Comparison of ENCODE assay signal across 24 mouse cellular contexts in genomic region chr4:59464661-59465060, GRCm38 (mm10). TPM values are rescaled to one million over a fixed set of nuclear protein-coding genes. Genes with fewer than 3 reads are reported as not detected.
A peak's percentile ranks its signal among the peaks of the same experiment; 100 is the strongest.
DNase-seq lines count a peak whose midpoint lies in the region; ATAC-seq and TF ChIP-seq lines count a peak whose summit lies in the region.
"Had no signal": no experiment of that assay in that cellular context is flagged by ENCODE, and none has a peak within 500 bp of the region (broad histone marks: within the 10 kb centered on the region; RNA-seq: fewer than 3 reads in every experiment).

No protein-coding gene starts in this region.

- H3K27me3 ChIP-seq in hindbrain, postnatal 0 days (ENCODE audit: insufficient read depth, low read length), result no peaks in the 10 kb centered on the region
- H3K27me3 ChIP-seq: embryonic facial prominence, embryonic 12.5 days; embryonic facial prominence, embryonic 15.5 days; heart, embryonic 13.5 days; hindbrain, embryonic 12.5 days; hindbrain, embryonic 15.5 days; intestine, embryonic 15.5 days had no signal

- no peak overlapping the region for H3K4me3 ChIP-seq in macrophage (ENCODE audit: inconsistent target)
- H3K4me3 ChIP-seq in hindbrain, postnatal 0 days (ENCODE audit: low read length), result no peak overlapping the region
- H3K4me3 ChIP-seq: embryonic facial prominence, embryonic 12.5 days; embryonic facial prominence, embryonic 15.5 days; gastrocnemius, adult 2 months; heart, embryonic 13.5 days; hindbrain, embryonic 12.5 days; hindbrain, embryonic 15.5 days; intestine, embryonic 15.5 days had no signal

- H3K9me3 ChIP-seq in hindbrain, postnatal 0 days (ENCODE audit: low read length), result no peaks in the 10 kb centered on the region
- H3K9me3 ChIP-seq: embryonic facial prominence, embryonic 12.5 days; embryonic facial prominence, embryonic 15.5 days; heart, embryonic 13.5 days; hindbrain, embryonic 12.5 days; hindbrain, embryonic 15.5 days; intestine, embryonic 15.5 days had no signal

- intact Hi-C loops in heart, postnatal 25 days (cut with DNase I), result no loop called here

- 80% methylated on average over 6 of the region's 6 CpGs for WGBS in macrophage (ENCODE audit: missing documents)
- WGBS in hindbrain, postnatal 0 days, result 81% methylated on average over 6 of the region's 6 CpGs

- H3K79me2 ChIP-seq in macrophage (ENCODE audit: inconsistent target), result no peaks in the 10 kb centered on the region

- H3K4me1 ChIP-seq in hindbrain, postnatal 0 days (ENCODE audit: insufficient read depth, low read length), result no peaks in the 10 kb centered on the region
- H3K4me1 ChIP-seq: embryonic facial prominence, embryonic 12.5 days; hindbrain, embryonic 12.5 days; hindbrain, embryonic 15.5 days had no signal

- no peak for ATAC-seq in hindbrain, postnatal 0 days
- ATAC-seq: activated CD4-positive, CD25-positive, alpha-beta regulatory T cell, adult 4 months; forebrain, embryonic 14.5 days; forebrain, postnatal 0 days; intestine, embryonic 15.5 days had no signal

- DNase-seq in heart, adult 11 months, result peak; percentile 68
- no peak for DNase-seq in heart, postnatal 25 days (ENCODE audit: low spot score)
- DNase-seq in thymus, postnatal 14 days, result peak; percentile 20
- DNase-seq in thymus, postnatal 4 days, result no peak
- no peak for DNase-seq in hindbrain, postnatal 0 days (ENCODE audit: low spot score)
- DNase-seq: adrenal gland, adult 8-10 months; adrenal gland, postnatal 25 days; cerebellum, adult 18-20 months; cerebellum, adult 9-10 months; cerebellum, postnatal 14 days; forebrain, postnatal 0 days; gastrocnemius, adult 2 months; gastrocnemius, postnatal 14 days; heart, adult 18-20 months; heart, postnatal 14 days had no signal

- H3K36me3 ChIP-seq in macrophage (ENCODE audit: inconsistent target), result no peaks in the 10 kb centered on the region
- no peaks in the 10 kb centered on the region for H3K36me3 ChIP-seq in hindbrain, postnatal 0 days (ENCODE audit: insufficient read depth, low read length)
- H3K36me3 ChIP-seq: embryonic facial prominence, embryonic 12.5 days; embryonic facial prominence, embryonic 15.5 days; heart, embryonic 13.5 days; hindbrain, embryonic 12.5 days; hindbrain, embryonic 15.5 days; intestine, embryonic 15.5 days had no signal

- no peak for TF ChIP-seq CTCF in hindbrain, postnatal 0 days (IDR thresholded peaks at IDR 0.05; ENCODE audit: low read depth)

- peak overlapping the region; percentile 83 for H3K27ac ChIP-seq in macrophage
- H3K27ac ChIP-seq in hindbrain, postnatal 0 days, result no peak overlapping the region
- H3K27ac ChIP-seq: embryonic facial prominence, embryonic 12.5 days; embryonic facial prominence, embryonic 15.5 days; gastrocnemius, adult 2 months; heart, embryonic 13.5 days; hindbrain, embryonic 12.5 days; hindbrain, embryonic 15.5 days; intestine, embryonic 15.5 days had no signal

- H3K4me2 ChIP-seq in hindbrain, postnatal 0 days (ENCODE audit: low read depth, low read length), result no peak overlapping the region
- H3K4me2 ChIP-seq: embryonic facial prominence, embryonic 12.5 days; embryonic facial prominence, embryonic 15.5 days; heart, embryonic 13.5 days; hindbrain, embryonic 12.5 days; hindbrain, embryonic 15.5 days; intestine, embryonic 15.5 days had no signal

- no peak overlapping the region for H3K9ac ChIP-seq in hindbrain, postnatal 0 days (replicated peaks; ENCODE audit: low read length)
- H3K9ac ChIP-seq: embryonic facial prominence, embryonic 12.5 days; embryonic facial prominence, embryonic 15.5 days; forebrain, postnatal 0 days; heart, embryonic 13.5 days; hindbrain, embryonic 12.5 days; hindbrain, embryonic 15.5 days; intestine, embryonic 15.5 days had no signal

RNA-seq across cellular contexts. Expression of gene Susd1, which starts 26.2 kb away (rescaled TPM):
- total RNA-seq in heart, postnatal 25 days (2021), result 1 to 10 TPM in 1 of 2 experiments, under 1 TPM in 1; 0.94 to 1.6 TPM
- total RNA-seq in macrophage (2018; cell fraction: chromatin; rRNA removed), result 10 to 100 TPM; 15.2 to 52.3 (median 33.6) TPM
- total RNA-seq in macrophage (2018; cell fraction: cytosol; rRNA removed), result 10 to 100 TPM; 11.5 to 16.3 (median 13.2) TPM
- 10 to 100 TPM; 20.6 to 50.5 (median 30.7) TPM for total RNA-seq in macrophage (2018; cell fraction: nucleus; rRNA removed)
- 10.8 to 18.9 TPM (median 18.4 TPM) in 3 replicates for polyA plus RNA-seq in macrophage (2018)
- 9.4 and 10.8 TPM in 2 replicates for total RNA-seq in hindbrain, postnatal 0 days (2014; rRNA removed)
- 2.2 and 2.7 TPM in 2 replicates for polyA plus RNA-seq in hindbrain, postnatal 0 days (2015; fragmentation: Nextera tagmentation; extraction: Ambion mirVana)

Comparison
In these comparisons a context has a peak if more than half of its experiments do, and no peak if none do; other contexts are left out.
1. DNase-seq: peak in heart, adult 11 months (single experiment) and thymus, postnatal 14 days (single experiment); none in heart, postnatal 25 days (single experiment), thymus, postnatal 4 days (single experiment) and hindbrain, postnatal 0 days (single experiment).